Comparison of ENCODE assay signal across 36 mouse cellular contexts in genomic region chr2:181238861-181239260, GRCm38 (mm10). TPM values are rescaled to one million over a fixed set of nuclear protein-coding genes. Genes with fewer than 3 reads are reported as not detected.
DNase-seq lines count a peak whose midpoint lies in the region; ATAC-seq and TF ChIP-seq lines count a peak whose summit lies in the region.
"Had no signal": no experiment of that assay in that cellular context is flagged by ENCODE, and none has a peak within 500 bp of the region (broad histone marks: within the 10 kb centered on the region; RNA-seq: fewer than 3 reads in every experiment).

No protein-coding gene starts in this region.

- intact Hi-C loops in heart, adult 2 months (cut with DNase I), result no loop called here

- no peak overlapping the region for H3K4me2 ChIP-seq in limb, embryonic 13.5 days (replicated peaks)
- H3K4me2 ChIP-seq: embryonic facial prominence, embryonic 13.5 days; forebrain, embryonic 15.5 days; heart, embryonic 15.5 days; hindbrain, embryonic 14.5 days; lung, embryonic 15.5 days; midbrain, embryonic 12.5 days; neural tube, embryonic 12.5 days had no signal

- WGBS in heart, adult 2 months, result 45% methylated on average over 2 of the region's 2 CpGs
- WGBS in limb, embryonic 13.5 days, result 72% methylated on average over 2 of the region's 2 CpGs
- 85% methylated on average over 2 of the region's 2 CpGs for WGBS in limb, embryonic 10.5 days
- 68% methylated on average over 2 of the region's 2 CpGs for WGBS in embryonic facial prominence, embryonic 10.5 days

- no peaks in the 10 kb centered on the region for H3K79me2 ChIP-seq in heart, adult 2 months (replicated peaks; ENCODE audit: control insufficient read depth, insufficient read depth, low read length)

- H3K27ac ChIP-seq in heart, adult 2 months, result no peak overlapping the region
- no peak overlapping the region for H3K27ac ChIP-seq in limb, embryonic 13.5 days
- H3K27ac ChIP-seq in limb, embryonic 10.5 days, result no peak overlapping the region
- no peak overlapping the region for H3K27ac ChIP-seq in embryonic facial prominence, embryonic 10.5 days (replicated peaks)
- H3K27ac ChIP-seq: embryonic facial prominence, embryonic 13.5 days; forebrain, embryonic 10.5 days; forebrain, embryonic 15.5 days; heart, embryonic 10.5 days; heart, embryonic 15.5 days; hindbrain, embryonic 14.5 days; liver, embryonic 14.5 days; lung, embryonic 15.5 days; midbrain, embryonic 12.5 days; neural tube, embryonic 12.5 days; stomach, postnatal 0 days had no signal

- TF ChIP-seq CTCF in heart, adult 2 months (IDR thresholded peaks at IDR 0.05), result no peak

- peaks cover 12% of the 10 kb centered on the region for H3K4me1 ChIP-seq in heart, adult 2 months (ENCODE audit: control insufficient read depth, insufficient read depth, low read length)
- peaks cover 14% of the 10 kb centered on the region for H3K4me1 ChIP-seq in limb, embryonic 13.5 days
- peaks cover 26% of the 10 kb centered on the region for H3K4me1 ChIP-seq in limb, embryonic 10.5 days
- peaks cover 26% of the 10 kb centered on the region for H3K4me1 ChIP-seq in embryonic facial prominence, embryonic 10.5 days
- H3K4me1 ChIP-seq: neural tube, embryonic 12.5 days had no signal

- H3K9me3 ChIP-seq in limb, embryonic 13.5 days, result no peaks in the 10 kb centered on the region
- H3K9me3 ChIP-seq in limb, embryonic 10.5 days (replicated peaks), result no peaks in the 10 kb centered on the region
- H3K9me3 ChIP-seq in embryonic facial prominence, embryonic 10.5 days, result no peaks in the 10 kb centered on the region
- H3K9me3 ChIP-seq: embryonic facial prominence, embryonic 13.5 days; forebrain, embryonic 10.5 days; forebrain, embryonic 15.5 days; heart, embryonic 10.5 days; heart, embryonic 15.5 days; lung, embryonic 15.5 days; megakaryocyte, embryonic 14.5 days; midbrain, embryonic 12.5 days; neural tube, embryonic 12.5 days had no signal

- peak overlapping the region; percentile 26; the same call in 1 of the 2 replicates for H3K9ac ChIP-seq in heart, adult 2 months (ENCODE audit: low read depth, low read length)
- H3K9ac ChIP-seq in limb, embryonic 13.5 days, result peak overlapping the region; percentile 43; the same call in 1 of the 2 replicates
- H3K9ac ChIP-seq: embryonic facial prominence, embryonic 13.5 days; forebrain, embryonic 15.5 days; heart, embryonic 15.5 days; hindbrain, embryonic 14.5 days; liver, embryonic 14.5 days; lung, embryonic 15.5 days; midbrain, embryonic 12.5 days; neural tube, embryonic 12.5 days had no signal

- TF ChIP-seq EP300 in heart, adult 2 months (IDR thresholded peaks at IDR 0.05; ENCODE audit: insufficient read depth, low read depth, low read length), result no peak

- no peak overlapping the region for H3K4me3 ChIP-seq in heart, adult 2 months
- H3K4me3 ChIP-seq in limb, embryonic 13.5 days, result no peak overlapping the region
- H3K4me3 ChIP-seq in limb, embryonic 10.5 days, result no peak overlapping the region
- no peak overlapping the region for H3K4me3 ChIP-seq in embryonic facial prominence, embryonic 10.5 days
- H3K4me3 ChIP-seq: embryonic facial prominence, embryonic 13.5 days; forebrain, embryonic 10.5 days; forebrain, embryonic 15.5 days; heart, embryonic 10.5 days; heart, embryonic 15.5 days; lung, embryonic 15.5 days; midbrain, embryonic 12.5 days; myocyte; neural tube, embryonic 12.5 days had no signal

- TF ChIP-seq POLR2A in heart, adult 2 months (IDR thresholded peaks at IDR 0.05; ENCODE audit: insufficient read depth, low read depth, low read length), result no peak

- DNase-seq in heart, adult 2 months, result no peak
- DNase-seq in heart, adult 11 months, result no peak
- DNase-seq in limb, embryonic 10.5 days (ENCODE audit: low spot score), result no peak
- peak; percentile 45 to 60 for DNase-seq in spleen, postnatal 36 days (ENCODE audit: low spot score in 2 of 2)
- DNase-seq in spleen, postnatal 14 days (ENCODE audit: low spot score in 2 of 2), result no peak
- no peak for DNase-seq in embryonic facial prominence, embryonic 10.5 days (ENCODE audit: low spot score)
- DNase-seq: adrenal gland, postnatal 14 days; cerebellum, adult 11-12 months; cerebellum, adult 9-11 months; embryo, embryonic 11 days; heart, postnatal 36 days; kidney, adult 8-10 months; kidney, postnatal 14 days; lung, postnatal 4 days; right cerebral cortex, adult 18-20 months; thymus, adult 18-20 months; thymus, postnatal 25 days had no signal

- no peaks in the 10 kb centered on the region for H3K27me3 ChIP-seq in heart, adult 2 months (ENCODE audit: control insufficient read depth, insufficient read depth, low read length)
- no peaks in the 10 kb centered on the region for H3K27me3 ChIP-seq in limb, embryonic 13.5 days
- no peaks in the 10 kb centered on the region for H3K27me3 ChIP-seq in limb, embryonic 10.5 days (ENCODE audit: low read depth, poor library complexity, severe bottlenecking)
- no peaks in the 10 kb centered on the region for H3K27me3 ChIP-seq in embryonic facial prominence, embryonic 10.5 days (replicated peaks; ENCODE audit: low read depth, poor library complexity, severe bottlenecking)
- H3K27me3 ChIP-seq: embryonic facial prominence, embryonic 13.5 days; forebrain, embryonic 15.5 days; heart, embryonic 15.5 days; lung, embryonic 15.5 days; neural tube, embryonic 12.5 days had no signal

- ATAC-seq in limb, embryonic 13.5 days (ENCODE audit: low FRiP score, low read depth), result no peak
- ATAC-seq: forebrain, embryonic 15.5 days had no signal

- H3K36me3 ChIP-seq in heart, adult 2 months (ENCODE audit: control insufficient read depth, insufficient read depth, low read length), result no peaks in the 10 kb centered on the region
- H3K36me3 ChIP-seq in limb, embryonic 13.5 days, result peaks cover 18% of the 10 kb centered on the region; the same call in 1 of the 2 replicates
- 0 out of 2 replicates have a peak, but pooled peaks cover 6% of the 10 kb centered on the region for H3K36me3 ChIP-seq in limb, embryonic 10.5 days
- no peaks in the 10 kb centered on the region for H3K36me3 ChIP-seq in embryonic facial prominence, embryonic 10.5 days (replicated peaks)
- H3K36me3 ChIP-seq: embryonic facial prominence, embryonic 13.5 days; forebrain, embryonic 10.5 days; forebrain, embryonic 15.5 days; heart, embryonic 15.5 days; midbrain, embryonic 12.5 days; neural tube, embryonic 12.5 days had no signal

RNA-seq across cellular contexts. Expression of gene Helz2, which starts 3.0 kb away (rescaled TPM):
- 10 to 100 TPM in 1 of 2 experiments, 1 to 10 TPM in 1; 9.2 to 11.2 TPM for total RNA-seq in heart, adult 2 months (2021)
- 14.1 and 19.4 TPM in 2 replicates for polyA plus RNA-seq in heart, adult 2 months (2012; rRNA removed)
- 1.6 and 1.8 TPM in 2 replicates for polyA plus RNA-seq in limb, embryonic 13.5 days (2015; fragmentation: Nextera tagmentation; extraction: Ambion mirVana)
- polyA plus RNA-seq in limb, embryonic 10.5 days (2016; fragmentation: Nextera tagmentation; extraction: Ambion mirVana), result 0.87 and 1.2 TPM in 2 replicates
- polyA plus RNA-seq in embryonic facial prominence, embryonic 10.5 days (2016; fragmentation: Nextera tagmentation; extraction: Ambion mirVana), result 1.1 and 1.4 TPM in 2 replicates

RNA-seq across cellular contexts. Expression of gene Fndc11, which starts 19.0 kb away (rescaled TPM):
- total RNA-seq in heart, adult 2 months (2021), result not detected
- 0.29 and 0.43 TPM in 2 replicates for polyA plus RNA-seq in heart, adult 2 months (2012; rRNA removed)
- polyA plus RNA-seq in limb, embryonic 13.5 days (2015; fragmentation: Nextera tagmentation; extraction: Ambion mirVana), result 0.17 and 0.42 TPM in 2 replicates
- polyA plus RNA-seq in limb, embryonic 10.5 days (2016; fragmentation: Nextera tagmentation; extraction: Ambion mirVana), result 0.34 and 0.73 TPM in 2 replicates
- 0.25 and 0.26 TPM in 2 replicates for polyA plus RNA-seq in embryonic facial prominence, embryonic 10.5 days (2016; fragmentation: Nextera tagmentation; extraction: Ambion mirVana)
- total RNA-seq: adrenal gland, postnatal 14 days; gastrocnemius, adult 8-10 months; layer of hippocampus, postnatal 10 days; left cerebral cortex, adult 18-20 months had no signal
- polyA plus RNA-seq: embryonic facial prominence, embryonic 13.5 days; forebrain, embryonic 15.5 days; heart, embryonic 10.5 days; hindbrain, embryonic 14.5 days; myocyte; neural tube, embryonic 12.5 days had no signal

RNA-seq across cellular contexts. Expression of gene Srms, which starts 25.9 kb away (rescaled TPM):
- total RNA-seq in heart, adult 2 months (2021), result under 1 TPM; 0.44 to 0.59 TPM
- 0.59 and 1.3 TPM in 2 replicates for polyA plus RNA-seq in heart, adult 2 months (2012; rRNA removed)
- 0.15 and 0.19 TPM in 2 replicates for polyA plus RNA-seq in limb, embryonic 13.5 days (2015; fragmentation: Nextera tagmentation; extraction: Ambion mirVana)
- 1.6 and 2.0 TPM in 2 replicates for polyA plus RNA-seq in limb, embryonic 10.5 days (2016; fragmentation: Nextera tagmentation; extraction: Ambion mirVana)
- polyA plus RNA-seq in embryonic facial prominence, embryonic 10.5 days (2016; fragmentation: Nextera tagmentation; extraction: Ambion mirVana), result 0.05 and 0.16 TPM in 2 replicates
- polyA plus RNA-seq: embryonic facial prominence, embryonic 13.5 days; myocyte had no signal

RNA-seq across cellular contexts. Expression of gene Ptk6, which starts 36.3 kb away (rescaled TPM):
- under 1 TPM in 1 of 2 experiments, not detected in 1; 0.07 TPM for total RNA-seq in heart, adult 2 months (2021)
- 0.03 TPM in 1 of 2 replicates, not detected in the other for polyA plus RNA-seq in heart, adult 2 months (2012; rRNA removed)
- polyA plus RNA-seq in limb, embryonic 13.5 days (2015; fragmentation: Nextera tagmentation; extraction: Ambion mirVana), result not detected in 2 replicates
- polyA plus RNA-seq in limb, embryonic 10.5 days (2016; fragmentation: Nextera tagmentation; extraction: Ambion mirVana), result not detected in 2 replicates
- polyA plus RNA-seq in embryonic facial prominence, embryonic 10.5 days (2016; fragmentation: Nextera tagmentation; extraction: Ambion mirVana), result not detected in 2 replicates
- total RNA-seq: gastrocnemius, adult 8-10 months; layer of hippocampus, adult 18-20 months; layer of hippocampus, postnatal 10 days; left cerebral cortex, adult 18-20 months; midbrain, postnatal 0 days had no signal
- polyA plus RNA-seq: embryonic facial prominence, embryonic 13.5 days; forebrain, embryonic 10.5 days; forebrain, embryonic 15.5 days; heart, embryonic 10.5 days; hindbrain, embryonic 14.5 days; midbrain, embryonic 12.5 days; midbrain, postnatal 0 days; neural tube, embryonic 12.5 days had no signal

RNA-seq across cellular contexts. Expression of gene Gmeb2, which starts 49.0 kb away (rescaled TPM):
- total RNA-seq in heart, adult 2 months (2021), result 10 to 100 TPM in 1 of 2 experiments, 1 to 10 TPM in 1; 8.5 to 10.2 TPM
- 9.4 and 12.7 TPM in 2 replicates for polyA plus RNA-seq in heart, adult 2 months (2012; rRNA removed)
- 16.5 and 17.8 TPM in 2 replicates for polyA plus RNA-seq in limb, embryonic 13.5 days (2015; fragmentation: Nextera tagmentation; extraction: Ambion mirVana)
- 20.3 and 23.0 TPM in 2 replicates for polyA plus RNA-seq in limb, embryonic 10.5 days (2016; fragmentation: Nextera tagmentation; extraction: Ambion mirVana)
- polyA plus RNA-seq in embryonic facial prominence, embryonic 10.5 days (2016; fragmentation: Nextera tagmentation; extraction: Ambion mirVana), result 18.7 and 20.2 TPM in 2 replicates

Comparison
In these comparisons a context has a peak if more than half of its experiments do, and no peak if none do; other contexts are left out.
1. DNase-seq: peak in spleen, postnatal 36 days (2 of 2); none in heart, adult 2 months (0 of 2), heart, adult 11 months (single experiment), limb, embryonic 10.5 days (single experiment), spleen, postnatal 14 days (0 of 2) and embryonic facial prominence, embryonic 10.5 days (single experiment).